21 mouse cellular contexts compared by ENCODE assay signal in genomic region chr12:109558226-109558824, GRCm38 (mm10). TPM values are rescaled to one million over a fixed set of nuclear protein-coding genes. Genes with fewer than 3 reads are reported as not detected.
DNase-seq lines count a peak whose midpoint lies in the region; ATAC-seq and TF ChIP-seq lines count a peak whose summit lies in the region.
"Had no signal": no experiment of that assay in that cellular context is flagged by ENCODE, and none has a peak within 500 bp of the region (broad histone marks: within the 10 kb centered on the region; RNA-seq: fewer than 3 reads in every experiment).

No protein-coding gene starts in this region.

- H3K4me2 ChIP-seq in midbrain, postnatal 0 days (ENCODE audit: low read depth, low read length, poor library complexity, severe bottlenecking): no peak overlapping the region
- H3K4me2 ChIP-seq in forebrain, embryonic 11.5 days (ENCODE audit: low read depth, low read length, severe bottlenecking): no peak overlapping the region
- no peak overlapping the region for H3K4me2 ChIP-seq in hindbrain, embryonic 14.5 days (replicated peaks)
- no peak overlapping the region for H3K4me2 ChIP-seq in midbrain, embryonic 15.5 days
- H3K4me2 ChIP-seq: embryonic facial prominence, embryonic 15.5 days had no signal

- peak overlapping the region; percentile 81 for H3K27ac ChIP-seq in midbrain, embryonic 10.5 days (replicated peaks)
- no peak overlapping the region for H3K27ac ChIP-seq in midbrain, postnatal 0 days (ENCODE audit: low read depth, low read length)
- peak overlapping the region; percentile 74 for H3K27ac ChIP-seq in forebrain, embryonic 11.5 days (ENCODE audit: low read depth, low read length)
- no peak overlapping the region for H3K27ac ChIP-seq in hindbrain, embryonic 14.5 days
- H3K27ac ChIP-seq in midbrain, embryonic 15.5 days: no peak overlapping the region
- H3K27ac ChIP-seq: embryonic facial prominence, embryonic 15.5 days; heart, adult 2 months had no signal

- no peaks in the 10 kb centered on the region for H3K9me3 ChIP-seq in midbrain, embryonic 10.5 days (replicated peaks)
- H3K9me3 ChIP-seq in midbrain, postnatal 0 days (ENCODE audit: low read length): no peaks in the 10 kb centered on the region
- H3K9me3 ChIP-seq in forebrain, embryonic 11.5 days (ENCODE audit: control insufficient read depth, low read length): no peaks in the 10 kb centered on the region
- no peaks in the 10 kb centered on the region for H3K9me3 ChIP-seq in hindbrain, embryonic 14.5 days (ENCODE audit: control insufficient read depth, low read length)
- no peaks in the 10 kb centered on the region for H3K9me3 ChIP-seq in midbrain, embryonic 15.5 days
- H3K9me3 ChIP-seq: embryonic facial prominence, embryonic 15.5 days had no signal

- no peak for TF ChIP-seq CTCF in midbrain, postnatal 0 days (IDR thresholded peaks at IDR 0.05)

- no peak for DNase-seq in midbrain, embryonic 10.5 days (ENCODE audit: low spot score)
- DNase-seq in midbrain, postnatal 0 days (ENCODE audit: low spot score): no peak
- DNase-seq in forebrain, embryonic 11.5 days (ENCODE audit: low spot score): peak; percentile 74
- DNase-seq in hindbrain, embryonic 14.5 days (ENCODE audit: low spot score): no peak
- DNase-seq in right cerebral cortex, postnatal 14 days: no peak
- no peak for DNase-seq in lung, postnatal 36 days
- DNase-seq in gastrocnemius, adult 18-20 months (ENCODE audit: low spot score): no peak
- DNase-seq: adrenal gland, postnatal 25 days; cerebellum, postnatal 25 days; gastrocnemius, postnatal 10 days; heart, adult 2 months; kidney, adult 2 months; kidney, postnatal 14 days; layer of hippocampus, adult 9-11 months; liver; liver, postnatal 0 days; lung, postnatal 14 days had no signal

- ATAC-seq in midbrain, postnatal 0 days (ENCODE audit: low FRiP score): no peak
- ATAC-seq in forebrain, embryonic 11.5 days (replicated peaks; ENCODE audit: low FRiP score): peak; percentile 74
- ATAC-seq in hindbrain, embryonic 14.5 days (ENCODE audit: low FRiP score): peak; percentile 43; the same call in 1 of the 2 replicates
- peak; percentile 47 for ATAC-seq in midbrain, embryonic 15.5 days (replicated peaks)
- ATAC-seq: liver, postnatal 0 days; Patski had no signal

- H3K4me1 ChIP-seq in midbrain, embryonic 10.5 days: peaks cover 94% of the 10 kb centered on the region
- no peaks in the 10 kb centered on the region for H3K4me1 ChIP-seq in midbrain, postnatal 0 days (ENCODE audit: insufficient read depth, low read length)
- peaks cover 64% of the 10 kb centered on the region for H3K4me1 ChIP-seq in forebrain, embryonic 11.5 days (replicated peaks; ENCODE audit: control insufficient read depth, insufficient read depth, low read length)
- H3K4me1 ChIP-seq in hindbrain, embryonic 14.5 days (replicated peaks; ENCODE audit: control insufficient read depth, insufficient read depth, low read length): peaks cover 9% of the 10 kb centered on the region; the same call in 1 of the 2 replicates
- peaks cover 12% of the 10 kb centered on the region for H3K4me1 ChIP-seq in midbrain, embryonic 15.5 days

- peaks cover 33% of the 10 kb centered on the region for H3K27me3 ChIP-seq in midbrain, embryonic 10.5 days (ENCODE audit: low read depth, poor library complexity, severe bottlenecking)
- no peaks in the 10 kb centered on the region for H3K27me3 ChIP-seq in midbrain, postnatal 0 days (ENCODE audit: insufficient read depth, low read length)
- H3K27me3 ChIP-seq in forebrain, embryonic 11.5 days (ENCODE audit: control insufficient read depth, insufficient read depth, low read length): no peaks in the 10 kb centered on the region
- H3K27me3 ChIP-seq in hindbrain, embryonic 14.5 days (ENCODE audit: control insufficient read depth, insufficient read depth, low read length): no peaks in the 10 kb centered on the region
- no peaks in the 10 kb centered on the region for H3K27me3 ChIP-seq in midbrain, embryonic 15.5 days (replicated peaks)
- H3K27me3 ChIP-seq: embryonic facial prominence, embryonic 15.5 days had no signal

- no peak overlapping the region for H3K9ac ChIP-seq in midbrain, postnatal 0 days (replicated peaks; ENCODE audit: low read length, poor library complexity, severe bottlenecking)
- no peak overlapping the region for H3K9ac ChIP-seq in forebrain, embryonic 11.5 days (ENCODE audit: low read length)
- no peak overlapping the region for H3K9ac ChIP-seq in hindbrain, embryonic 14.5 days
- no peak overlapping the region for H3K9ac ChIP-seq in midbrain, embryonic 15.5 days
- H3K9ac ChIP-seq: embryonic facial prominence, embryonic 15.5 days; liver, postnatal 0 days had no signal

- H3K4me3 ChIP-seq in midbrain, embryonic 10.5 days: no peak overlapping the region
- no peak overlapping the region for H3K4me3 ChIP-seq in midbrain, postnatal 0 days (ENCODE audit: low read depth, low read length)
- no peak overlapping the region for H3K4me3 ChIP-seq in forebrain, embryonic 11.5 days (ENCODE audit: low read depth, low read length)
- H3K4me3 ChIP-seq in hindbrain, embryonic 14.5 days (replicated peaks; ENCODE audit: low read length): no peak overlapping the region
- H3K4me3 ChIP-seq in midbrain, embryonic 15.5 days: no peak overlapping the region
- H3K4me3 ChIP-seq: embryonic facial prominence, embryonic 15.5 days; heart, adult 2 months had no signal

- whole genome bisulfite sequencing in midbrain, embryonic 10.5 days: 55% methylated on average over 12 of the region's 12 CpGs
- 61% methylated on average over 12 of the region's 12 CpGs for WGBS in midbrain, postnatal 0 days
- 34% methylated on average over 12 of the region's 12 CpGs for WGBS in forebrain, embryonic 11.5 days
- WGBS in hindbrain, embryonic 14.5 days: 42% methylated on average over 12 of the region's 12 CpGs
- WGBS in midbrain, embryonic 15.5 days: 47% methylated on average over 12 of the region's 12 CpGs

- H3K36me3 ChIP-seq in midbrain, embryonic 10.5 days: peaks cover 66% of the 10 kb centered on the region
- peaks cover 56% of the 10 kb centered on the region for H3K36me3 ChIP-seq in midbrain, postnatal 0 days (ENCODE audit: insufficient read depth, low read length)
- no peaks in the 10 kb centered on the region; the same call in 1 of the 2 replicates for H3K36me3 ChIP-seq in forebrain, embryonic 11.5 days (ENCODE audit: control insufficient read depth, insufficient read depth, low read length)
- peaks cover 89% of the 10 kb centered on the region for H3K36me3 ChIP-seq in hindbrain, embryonic 14.5 days (replicated peaks; ENCODE audit: control insufficient read depth, insufficient read depth)
- H3K36me3 ChIP-seq in midbrain, embryonic 15.5 days (replicated peaks): peaks cover 12% of the 10 kb centered on the region; the same call in 1 of the 2 replicates

RNA-seq across cellular contexts. Expression of gene Rtl1, which starts 41.8 kb away (rescaled TPM):
- polyA plus RNA-seq in midbrain, embryonic 10.5 days (2016; fragmentation: Nextera tagmentation; extraction: Ambion mirVana): 0.53 and 0.89 TPM in 2 replicates
- total RNA-seq in midbrain, postnatal 0 days (2014; rRNA removed): 1.3 and 1.9 TPM in 2 replicates
- 0.94 and 1.5 TPM in 2 replicates for polyA plus RNA-seq in midbrain, postnatal 0 days (2015; fragmentation: Nextera tagmentation; extraction: Ambion mirVana)
- 0.97 and 1.2 TPM in 2 replicates for polyA plus RNA-seq in forebrain, embryonic 11.5 days (2014; fragmentation: Nextera tagmentation; extraction: Ambion mirVana)
- 1.4 and 1.8 TPM in 2 replicates for polyA plus RNA-seq in hindbrain, embryonic 14.5 days (2014; fragmentation: Nextera tagmentation; extraction: Ambion mirVana)
- 1.7 and 2.7 TPM in 2 replicates for polyA plus RNA-seq in midbrain, embryonic 15.5 days (2015; fragmentation: Nextera tagmentation; extraction: Ambion mirVana)
- total RNA-seq in gastrocnemius, adult 18-20 months (2021): not detected
- total RNA-seq: heart, adult 2 months; megakaryocyte-erythroid progenitor cell, adult 5-6 weeks had no signal
- polyA plus RNA-seq: Patski had no signal

Comparison
In these comparisons a context has a peak if more than half of its experiments do, and no peak if none do; other contexts are left out.
1. H3K27ac ChIP-seq: peak in midbrain, embryonic 10.5 days (single experiment) and forebrain, embryonic 11.5 days (single experiment); none in midbrain, postnatal 0 days (single experiment), hindbrain, embryonic 14.5 days (single experiment) and midbrain, embryonic 15.5 days (single experiment).